Mouse (Mus musculus) liver, embryonic 14.5 days (tissue): Measurements from ENCODE around the gene Plpp6.

ENCODE experiments used
- CTCF ChIP-seq: IDR thresholded peaks from 2 replicates; pipeline ENCODE4 v1.5.1; 2016; ENCODE audit warnings: antibody characterized with exemption, low read depth, control low read depth
- EP300 ChIP-seq: IDR thresholded peaks from 2 replicates; pipeline ENCODE4 v1.6.1; 2016; ENCODE audit warnings: antibody characterized with exemption, low read depth

- TF ChIP-seq EP300 = no peak
- no peak for TF ChIP-seq CTCF
Measured at GRCm38 (mm10) chr19:28969231-28969630, 5.5 kb downstream of the Plpp6 start.
